Mouse (Mus musculus): ENCODE results near the gene Wdr59. TPM values are rescaled to one million over a fixed set of nuclear protein-coding genes. Genes with fewer than 3 reads are reported as not detected.

Gene Wdr59
- polyA plus RNA-seq, 1 experiment from 2014 or later = 2.2 TPM

GRCm38 (mm10) chr8:111445960-111446660 lies 75.8 kb downstream of the Wdr59 start:
- H3K4me1 ChIP-seq (replicated peaks; ENCODE audit: control insufficient read depth, insufficient read depth) = no peaks in the 10 kb centered on the region
- DNase-seq (ENCODE audit: low spot score) (peak; percentile 31), ATAC-seq (ENCODE audit: low FRiP score, low TSS enrichment) (peak; percentile 83)
- 49% methylated on average over 4 of the region's 4 CpGs for WGBS
- peak overlapping the region; percentile 31; the same call in 1 of the 2 replicates for H3K27ac ChIP-seq (replicated peaks)
- H3K36me3 ChIP-seq (ENCODE audit: control insufficient read depth, insufficient read depth, low read length) = no peaks in the 10 kb centered on the region
- no peak overlapping the region for H3K4me2 ChIP-seq (replicated peaks; ENCODE audit: low read depth)
- H3K9me3 ChIP-seq (ENCODE audit: control insufficient read depth, low read length) = no peaks in the 10 kb centered on the region
- no peak overlapping the region for H3K9ac ChIP-seq (ENCODE audit: low read length)
- no peak overlapping the region for H3K4me3 ChIP-seq (ENCODE audit: low read depth, low read length)
- TF ChIP-seq CTCF (IDR thresholded peaks at IDR 0.05; ENCODE audit: low read depth) (no peak), EP300 (optimal IDR thresholded peaks at IDR 0.05) (no peak)
- H3K27me3 ChIP-seq (ENCODE audit: control insufficient read depth, insufficient read depth, low read length) = no peaks in the 10 kb centered on the region

GRCm38 (mm10) chr8:111445558-111445957 lies 76.3 kb downstream of the Wdr59 start:
- peak; percentile 37 for ATAC-seq (ENCODE audit: low FRiP score, low TSS enrichment)
- no peaks in the 10 kb centered on the region for H3K36me3 ChIP-seq (ENCODE audit: control insufficient read depth, insufficient read depth, low read length)

GRCm38 (mm10) chr8:111444245-111444644 lies 77.6 kb downstream of the Wdr59 start:
- Histone ChIP-seq H3K4me2 (replicated peaks; ENCODE audit: low read depth) (no peak overlapping the region), H3K27me3 (ENCODE audit: control insufficient read depth, insufficient read depth, low read length) (no peaks in the 10 kb centered on the region), H3K27ac (replicated peaks) (no peak overlapping the region), H3K9ac (ENCODE audit: low read length) (no peak overlapping the region), H3K36me3 (ENCODE audit: control insufficient read depth, insufficient read depth, low read length) (no peaks in the 10 kb centered on the region), H3K4me1 (replicated peaks; ENCODE audit: control insufficient read depth, insufficient read depth) (no peaks in the 10 kb centered on the region), H3K9me3 (ENCODE audit: control insufficient read depth, low read length) (no peaks in the 10 kb centered on the region), H3K4me3 (ENCODE audit: low read depth, low read length) (no peak overlapping the region)
- TF ChIP-seq EP300 (optimal IDR thresholded peaks at IDR 0.05) = no peak
- TF ChIP-seq CTCF (IDR thresholded peaks at IDR 0.05; ENCODE audit: low read depth) = no peak
- ATAC-seq (ENCODE audit: low FRiP score, low TSS enrichment) (peak; percentile 68), DNase-seq (ENCODE audit: low spot score) (peak; percentile 31)
- 58% methylated on average over 4 of the region's 4 CpGs for WGBS

More at GRCm38 (mm10) chr8:111445558-111445957, 76.3 kb downstream of the Wdr59 start:
- Histone ChIP-seq H3K9ac (ENCODE audit: low read length) (no peak overlapping the region), H3K27me3 (ENCODE audit: control insufficient read depth, insufficient read depth, low read length) (no peaks in the 10 kb centered on the region), H3K9me3 (ENCODE audit: control insufficient read depth, low read length) (no peaks in the 10 kb centered on the region), H3K4me3 (ENCODE audit: low read depth, low read length) (no peak overlapping the region), H3K27ac (replicated peaks) (no peak overlapping the region; the same call in 1 of the 2 replicates), H3K4me1 (replicated peaks; ENCODE audit: control insufficient read depth, insufficient read depth) (no peaks in the 10 kb centered on the region), H3K4me2 (replicated peaks; ENCODE audit: low read depth) (no peak overlapping the region)
- 75% methylated on average over 18 of the region's 18 CpGs for WGBS
- TF ChIP-seq EP300 (optimal IDR thresholded peaks at IDR 0.05) = no peak
- TF ChIP-seq CTCF (IDR thresholded peaks at IDR 0.05; ENCODE audit: low read depth) = no peak
- peak; percentile 41 for DNase-seq (ENCODE audit: low spot score)

GRCm38 (mm10) chr8:111439189-111439588 lies 82.7 kb downstream of the Wdr59 start:
- no peaks in the 10 kb centered on the region for H3K9me3 ChIP-seq (ENCODE audit: control insufficient read depth, low read length)
- no peak overlapping the region for H3K9ac ChIP-seq (ENCODE audit: low read length)
- H3K4me1 ChIP-seq (replicated peaks; ENCODE audit: control insufficient read depth, insufficient read depth) = no peaks in the 10 kb centered on the region
- H3K27me3 ChIP-seq (ENCODE audit: control insufficient read depth, insufficient read depth, low read length) = no peaks in the 10 kb centered on the region
- H3K4me3 ChIP-seq (ENCODE audit: low read depth, low read length) = no peak overlapping the region
- no peak for TF ChIP-seq EP300 (optimal IDR thresholded peaks at IDR 0.05)
- TF ChIP-seq CTCF (IDR thresholded peaks at IDR 0.05; ENCODE audit: low read depth) = peak; percentile 86
- DNase-seq (ENCODE audit: low spot score) = peak; percentile 80
- H3K27ac ChIP-seq (replicated peaks) = no peak overlapping the region
- no peak overlapping the region for H3K4me2 ChIP-seq (replicated peaks; ENCODE audit: low read depth)
- WGBS = 10% methylated on average over 9 of the region's 9 CpGs
- H3K36me3 ChIP-seq (ENCODE audit: control insufficient read depth, insufficient read depth, low read length) = no peaks in the 10 kb centered on the region
- peak; percentile 58 for ATAC-seq (ENCODE audit: low FRiP score, low TSS enrichment)

- ATAC-seq (ENCODE audit: low FRiP score, low TSS enrichment) = no peak
- no peak for TF ChIP-seq CTCF (IDR thresholded peaks at IDR 0.05; ENCODE audit: low read depth)
- no peak for TF ChIP-seq EP300 (optimal IDR thresholded peaks at IDR 0.05)
These were observed 86.6 kb downstream of the Wdr59 start for GRCm38 (mm10) chr8:111435071-111435828.

GRCm38 (mm10) chr8:111424646-111425045 lies 97.2 kb downstream of the Wdr59 start:
- no peak overlapping the region for H3K9ac ChIP-seq (ENCODE audit: low read length)
- 90% methylated on average over 9 of the region's 9 CpGs for WGBS
- DNase-seq (ENCODE audit: low spot score) (no peak), ATAC-seq (ENCODE audit: low FRiP score, low TSS enrichment) (no peak)
- no peaks in the 10 kb centered on the region for H3K4me1 ChIP-seq (replicated peaks; ENCODE audit: control insufficient read depth, insufficient read depth)
- H3K9me3 ChIP-seq (ENCODE audit: control insufficient read depth, low read length) = no peaks in the 10 kb centered on the region
- no peaks in the 10 kb centered on the region for H3K36me3 ChIP-seq (ENCODE audit: control insufficient read depth, insufficient read depth, low read length)
- H3K4me3 ChIP-seq (ENCODE audit: low read depth, low read length) = no peak overlapping the region
- H3K4me2 ChIP-seq (replicated peaks; ENCODE audit: low read depth) = no peak overlapping the region
- no peaks in the 10 kb centered on the region for H3K27me3 ChIP-seq (ENCODE audit: control insufficient read depth, insufficient read depth, low read length)
- TF ChIP-seq CTCF (IDR thresholded peaks at IDR 0.05; ENCODE audit: low read depth) (no peak), EP300 (optimal IDR thresholded peaks at IDR 0.05) (no peak)
- no peak overlapping the region for H3K27ac ChIP-seq (replicated peaks)

More at GRCm38 (mm10) chr8:111435071-111435828, 86.6 kb downstream of the Wdr59 start:
- no peaks in the 10 kb centered on the region for H3K4me1 ChIP-seq (replicated peaks; ENCODE audit: control insufficient read depth, insufficient read depth)
- H3K9ac ChIP-seq (ENCODE audit: low read length) = no peak overlapping the region
- H3K36me3 ChIP-seq (ENCODE audit: control insufficient read depth, insufficient read depth, low read length) = no peaks in the 10 kb centered on the region
- WGBS = 57% methylated on average over 11 of the region's 11 CpGs
- H3K4me3 ChIP-seq (ENCODE audit: low read depth, low read length) = no peak overlapping the region
- H3K4me2 ChIP-seq (replicated peaks; ENCODE audit: low read depth) = no peak overlapping the region
- no peak for DNase-seq (ENCODE audit: low spot score)
- H3K27ac ChIP-seq (replicated peaks) = no peak overlapping the region
- H3K9me3 ChIP-seq (ENCODE audit: control insufficient read depth, low read length) = no peaks in the 10 kb centered on the region
- no peaks in the 10 kb centered on the region for H3K27me3 ChIP-seq (ENCODE audit: control insufficient read depth, insufficient read depth, low read length)

All from stomach, postnatal 0 days (tissue).